Mouse (Mus musculus) ovary, postnatal 14 days (tissue): Measurements from ENCODE around the gene Snd1.
"Not testable (repeated sequence)": the region's sequence is repeated elsewhere in the genome, so short reads cannot be mapped to it uniquely, and the experiment has no call there.

Source experiments
- DNase-seq: peaks from one replicate; pipeline ENCODE4 v3.0.0; 2022; ENCODE audit warnings: low spot score

The Snd1 gene

GRCm38 (mm10) chr6:28486008-28486407, 11.1 kb downstream of the Snd1 start:
- no peak for DNase-seq

GRCm38 (mm10) chr6:28486471-28486870, 11.5 kb downstream of the Snd1 start:
- DNase-seq: no peak

- DNase-seq: no peak
These were observed 12.0 kb downstream of the Snd1 start for GRCm38 (mm10) chr6:28486905-28487304.

- DNase-seq: no peak
These were observed 13.4 kb downstream of the Snd1 start for GRCm38 (mm10) chr6:28488204-28488851.

GRCm38 (mm10) chr6:28490612-28491011, 15.7 kb downstream of the Snd1 start:
- DNase-seq: no peak

- DNase-seq: no peak
These were observed 16.3 kb downstream of the Snd1 start for GRCm38 (mm10) chr6:28491198-28491597.

GRCm38 (mm10) chr6:28497837-28498236, 22.9 kb downstream of the Snd1 start:
- no peak for DNase-seq

GRCm38 (mm10) chr6:28502576-28502975, 27.6 kb downstream of the Snd1 start:
- no peak for DNase-seq

- DNase-seq: no peak
These were observed 28.2 kb downstream of the Snd1 start for GRCm38 (mm10) chr6:28503148-28503547.

- no peak for DNase-seq
These were observed 29.7 kb downstream of the Snd1 start for GRCm38 (mm10) chr6:28504611-28505010.

- DNase-seq: no peak
These were observed 32.8 kb downstream of the Snd1 start for GRCm38 (mm10) chr6:28507759-28508158.

- no peak for DNase-seq
These were observed 39.3 kb downstream of the Snd1 start for GRCm38 (mm10) chr6:28514195-28514594.

- DNase-seq: no peak
These were observed 40.0 kb downstream of the Snd1 start for GRCm38 (mm10) chr6:28514830-28515350.

- DNase-seq: no peak
These were observed 41.7 kb downstream of the Snd1 start for GRCm38 (mm10) chr6:28516618-28517017.

- no peak for DNase-seq
These were observed 42.1 kb downstream of the Snd1 start for GRCm38 (mm10) chr6:28517050-28517449.

GRCm38 (mm10) chr6:28519426-28519825, 44.5 kb downstream of the Snd1 start:
- DNase-seq: no peak

GRCm38 (mm10) chr6:28520787-28521186, 45.8 kb downstream of the Snd1 start:
- DNase-seq: not testable (repeated sequence)

GRCm38 (mm10) chr6:28521416-28521815, 46.5 kb downstream of the Snd1 start:
- DNase-seq: no peak

GRCm38 (mm10) chr6:28525589-28525988, 50.6 kb downstream of the Snd1 start:
- DNase-seq: no peak

GRCm38 (mm10) chr6:28527459-28527858, 52.5 kb downstream of the Snd1 start:
- no peak for DNase-seq

- no peak for DNase-seq
These were observed 53.3 kb downstream of the Snd1 start for GRCm38 (mm10) chr6:28528208-28528607.

- no peak for DNase-seq
These were observed 61.5 kb downstream of the Snd1 start for GRCm38 (mm10) chr6:28536464-28536863.

- no peak for DNase-seq
These were observed 63.0 kb downstream of the Snd1 start for GRCm38 (mm10) chr6:28537851-28538527.

GRCm38 (mm10) chr6:28542298-28542701, 67.4 kb downstream of the Snd1 start:
- no peak for DNase-seq
